ENCODE assay signal across 36 mouse cellular contexts in the genomic region with DNA sequence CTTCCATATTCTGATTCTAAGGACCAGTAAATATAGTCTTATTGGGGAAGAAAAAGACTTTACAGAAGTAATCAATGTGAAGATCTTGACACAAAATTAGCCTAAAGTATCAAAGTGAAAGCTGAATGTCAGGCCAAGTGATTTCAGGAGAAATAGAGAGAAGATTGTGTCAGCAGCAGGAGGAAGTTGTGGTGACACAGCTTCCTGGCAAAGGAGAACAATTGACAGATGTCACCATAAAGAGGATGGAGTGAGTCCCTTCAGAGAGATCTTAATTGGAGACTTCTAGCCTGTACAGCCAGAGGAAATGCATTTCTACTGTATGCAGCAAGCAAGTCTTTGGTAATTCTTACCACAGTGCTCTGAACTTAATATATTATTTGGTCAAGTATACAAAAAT. TPM values are rescaled to one million over a fixed set of nuclear protein-coding genes. Genes with fewer than 3 reads are reported as not detected.
DNase-seq lines count a peak whose midpoint lies in the region; ATAC-seq and TF ChIP-seq lines count a peak whose summit lies in the region.
"Had no signal": no experiment of that assay in that cellular context is flagged by ENCODE, and none has a peak within 500 bp of the region (broad histone marks: within the 10 kb centered on the region; RNA-seq: fewer than 3 reads in every experiment).

No protein-coding gene starts in this region.

- DNase-seq in A20 (ENCODE audit: low read depth, low spot score) = peak; percentile 52
- DNase-seq in G1E (ENCODE audit: low spot score) = no peak
- no peak for DNase-seq in cerebellum, postnatal 36 days
- no peak for DNase-seq in lung, adult 18-20 months
- no peak for DNase-seq in heart, adult 2 months
- DNase-seq: adrenal gland, postnatal 14 days; cerebellum, adult 11-12 months; cerebellum, adult 9-11 months; gastrocnemius, postnatal 36 days; heart, postnatal 10 days; kidney, adult 9 months; kidney, postnatal 14 days; layer of hippocampus, adult 9-11 months; lung, adult 2 months; lung, postnatal 10 days; right cerebral cortex, postnatal 25 days; thymus, postnatal 14 days had no signal

- no peak overlapping the region for H3K27ac ChIP-seq in heart, adult 2 months
- H3K27ac ChIP-seq: embryonic facial prominence, embryonic 10.5 days; embryonic facial prominence, embryonic 15.5 days; forebrain, embryonic 13.5 days; heart, embryonic 13.5 days; hindbrain, embryonic 10.5 days; hindbrain, embryonic 15.5 days; limb, embryonic 13.5 days; macrophage; midbrain, embryonic 10.5 days; midbrain, embryonic 15.5 days; stomach, embryonic 15.5 days had no signal

- H3K36me3 ChIP-seq in G1E (replicated peaks) = no peaks in the 10 kb centered on the region
- no peaks in the 10 kb centered on the region for H3K36me3 ChIP-seq in heart, adult 2 months (ENCODE audit: control insufficient read depth, insufficient read depth, low read length)
- H3K36me3 ChIP-seq: embryonic facial prominence, embryonic 10.5 days; embryonic facial prominence, embryonic 15.5 days; heart, embryonic 13.5 days; hindbrain, embryonic 10.5 days; hindbrain, embryonic 15.5 days; limb, embryonic 13.5 days; midbrain, embryonic 10.5 days; midbrain, embryonic 15.5 days; stomach, embryonic 15.5 days had no signal

- no peak overlapping the region for H3K9ac ChIP-seq in heart, adult 2 months (ENCODE audit: low read depth, low read length)
- H3K9ac ChIP-seq: embryonic facial prominence, embryonic 15.5 days; forebrain, embryonic 13.5 days; heart, embryonic 13.5 days; hindbrain, embryonic 15.5 days; limb, embryonic 13.5 days; midbrain, embryonic 15.5 days; stomach, embryonic 15.5 days had no signal

- H3K4me3 ChIP-seq in G1E (ENCODE audit: low read depth, low read length) = no peak overlapping the region
- no peak overlapping the region for H3K4me3 ChIP-seq in heart, adult 2 months
- H3K4me3 ChIP-seq: embryonic facial prominence, embryonic 10.5 days; embryonic facial prominence, embryonic 15.5 days; forebrain, embryonic 13.5 days; heart, embryonic 13.5 days; hindbrain, embryonic 10.5 days; hindbrain, embryonic 15.5 days; limb, embryonic 13.5 days; midbrain, embryonic 10.5 days; midbrain, embryonic 15.5 days; stomach, embryonic 15.5 days had no signal

- TF ChIP-seq EP300 in heart, adult 2 months (IDR thresholded peaks at IDR 0.05; ENCODE audit: insufficient read depth, low read depth, low read length) = no peak

- no peaks in the 10 kb centered on the region for H3K27me3 ChIP-seq in G1E (ENCODE audit: insufficient read depth, low read length)
- H3K27me3 ChIP-seq in heart, adult 2 months (ENCODE audit: control insufficient read depth, insufficient read depth, low read length) = no peaks in the 10 kb centered on the region
- H3K27me3 ChIP-seq: embryonic facial prominence, embryonic 15.5 days; forebrain, embryonic 13.5 days; heart, embryonic 13.5 days; hindbrain, embryonic 15.5 days; limb, embryonic 13.5 days; midbrain, embryonic 15.5 days; stomach, embryonic 15.5 days had no signal

- no peaks in the 10 kb centered on the region for H3K9me3 ChIP-seq in G1E (replicated peaks)
- H3K9me3 ChIP-seq: embryonic facial prominence, embryonic 10.5 days; embryonic facial prominence, embryonic 15.5 days; forebrain, embryonic 13.5 days; heart, embryonic 13.5 days; hindbrain, embryonic 10.5 days; hindbrain, embryonic 15.5 days; limb, embryonic 13.5 days; midbrain, embryonic 10.5 days; midbrain, embryonic 15.5 days; stomach, embryonic 15.5 days had no signal

- TF ChIP-seq POLR2A in heart, adult 2 months (IDR thresholded peaks at IDR 0.05; ENCODE audit: insufficient read depth, low read depth, low read length) = no peak

- intact Hi-C loops in heart, adult 2 months (cut with DNase I) = no loop called here

- ATAC-seq in G1E (ENCODE audit: extremely low read depth, insufficient number of reproducible peaks, low FRiP score, poor library complexity, severe bottlenecking) = peak; percentile 43
- peak; percentile 90 for ATAC-seq in common myeloid progenitor, adult 5-6 weeks (replicated peaks; ENCODE audit: low read depth, poor library complexity, severe bottlenecking)
- ATAC-seq in megakaryocyte, adult 5-6 weeks (ENCODE audit: poor library complexity, severe bottlenecking) = peak; percentile 93
- ATAC-seq: forebrain, embryonic 13.5 days; intestine, postnatal 0 days; midbrain, embryonic 15.5 days had no signal

- TF ChIP-seq CTCF in G1E (IDR thresholded peaks at IDR 0.05; ENCODE audit: low read depth, low read length) = no peak
- TF ChIP-seq CTCF in heart, adult 2 months (IDR thresholded peaks at IDR 0.05) = no peak

- H3K79me2 ChIP-seq in heart, adult 2 months (replicated peaks; ENCODE audit: control insufficient read depth, insufficient read depth, low read length) = no peaks in the 10 kb centered on the region

- H3K4me1 ChIP-seq in G1E (ENCODE audit: insufficient read depth, low read depth, low read length) = peaks cover 27% of the 10 kb centered on the region
- no peaks in the 10 kb centered on the region for H3K4me1 ChIP-seq in heart, adult 2 months (ENCODE audit: control insufficient read depth, insufficient read depth, low read length)
- H3K4me1 ChIP-seq: embryonic facial prominence, embryonic 10.5 days; embryonic facial prominence, embryonic 15.5 days; forebrain, embryonic 13.5 days; heart, embryonic 13.5 days; hindbrain, embryonic 10.5 days; hindbrain, embryonic 15.5 days; limb, embryonic 13.5 days; midbrain, embryonic 10.5 days; midbrain, embryonic 15.5 days; stomach, embryonic 15.5 days had no signal

RNA-seq across cellular contexts. Expression of a gene that starts 16.9 kb away (rescaled TPM):
- total RNA-seq in G1E (2014; fragmentation: Nextera tagmentation) (12.6 and 17.6 TPM in 2 replicates), G1E (2017) (6.9 and 7.1 TPM in 2 replicates)
- polyA plus RNA-seq in G1E (2012) = 0.08 TPM in 1 of 2 replicates, not detected in the other
- not detected in 2 replicates for total RNA-seq in common myeloid progenitor, adult 5-6 weeks (2017)
- total RNA-seq in megakaryocyte, adult 5-6 weeks (2015) = not detected in 2 replicates
- not detected in 2 replicates for total RNA-seq in megakaryocyte, adult 5-6 weeks (2017)
- not detected for total RNA-seq in heart, adult 2 months (2021)
- 0.10 and 0.56 TPM in 2 replicates for polyA plus RNA-seq in heart, adult 2 months (2012; rRNA removed)
- total RNA-seq: adrenal gland, postnatal 14 days; gastrocnemius, postnatal 36 days; heart, adult 8-10 months; heart, postnatal 10 days; left cerebral cortex, adult 18-20 months; left cerebral cortex, postnatal 36 days; neutrophil, adult 5-6 weeks had no signal
- polyA plus RNA-seq: embryonic facial prominence, embryonic 10.5 days; forebrain, embryonic 13.5 days; heart, embryonic 13.5 days; hindbrain, embryonic 10.5 days; limb, embryonic 13.5 days; lung, adult 2 months; macrophage; midbrain, embryonic 10.5 days; midbrain, embryonic 15.5 days; neural tube, embryonic 11.5 days; stomach, embryonic 15.5 days had no signal

RNA-seq across cellular contexts. Expression of a gene that starts 21.0 kb away (rescaled TPM):
- 630 and 645 TPM in 2 replicates for total RNA-seq in G1E (2014; fragmentation: Nextera tagmentation)
- 110 and 118 TPM in 2 replicates for total RNA-seq in G1E (2017)
- 9.5 and 12.7 TPM in 2 replicates for polyA plus RNA-seq in G1E (2012)
- 29.7 and 30.5 TPM in 2 replicates for total RNA-seq in common myeloid progenitor, adult 5-6 weeks (2017)
- total RNA-seq in megakaryocyte, adult 5-6 weeks (2015) = 3.8 and 11.0 TPM in 2 replicates
- total RNA-seq in megakaryocyte, adult 5-6 weeks (2017) = 2.1 and 4.1 TPM in 2 replicates
- under 1 TPM; 0.21 to 0.55 TPM for total RNA-seq in heart, adult 2 months (2021)
- 0.08 and 0.09 TPM in 2 replicates for polyA plus RNA-seq in heart, adult 2 months (2012; rRNA removed)
- total RNA-seq: gastrocnemius, postnatal 36 days; heart, postnatal 10 days; left cerebral cortex, adult 18-20 months; left cerebral cortex, postnatal 36 days had no signal
- polyA plus RNA-seq: lung, adult 2 months; macrophage had no signal

Comparison
In these comparisons a context has a peak if more than half of its experiments do, and no peak if none do; other contexts are left out.
1. ATAC-seq: peak in every context shown above with its lines; median percentile 93 in megakaryocyte, adult 5-6 weeks; 90 in common myeloid progenitor, adult 5-6 weeks; 43 in G1E.